Mouse (Mus musculus) ES-E14 (cell line): ENCODE results near the gene Eif3l.

Experiments used
- HCFC1 ChIP-seq: IDR thresholded peaks from 2 replicates; pipeline ENCODE4 v1.6.1; 2012; ENCODE audit warnings: low read length, inconsistent platforms, borderline replicate concordance; ENCODE audit not compliant: insufficient read depth
- ZC3H11A ChIP-seq: IDR thresholded peaks from 2 replicates; pipeline ENCODE4 v1.6.1; 2012; ENCODE audit warnings: low read depth, mild to moderate bottlenecking, inconsistent platforms, low read length, borderline replicate concordance

DNA sequence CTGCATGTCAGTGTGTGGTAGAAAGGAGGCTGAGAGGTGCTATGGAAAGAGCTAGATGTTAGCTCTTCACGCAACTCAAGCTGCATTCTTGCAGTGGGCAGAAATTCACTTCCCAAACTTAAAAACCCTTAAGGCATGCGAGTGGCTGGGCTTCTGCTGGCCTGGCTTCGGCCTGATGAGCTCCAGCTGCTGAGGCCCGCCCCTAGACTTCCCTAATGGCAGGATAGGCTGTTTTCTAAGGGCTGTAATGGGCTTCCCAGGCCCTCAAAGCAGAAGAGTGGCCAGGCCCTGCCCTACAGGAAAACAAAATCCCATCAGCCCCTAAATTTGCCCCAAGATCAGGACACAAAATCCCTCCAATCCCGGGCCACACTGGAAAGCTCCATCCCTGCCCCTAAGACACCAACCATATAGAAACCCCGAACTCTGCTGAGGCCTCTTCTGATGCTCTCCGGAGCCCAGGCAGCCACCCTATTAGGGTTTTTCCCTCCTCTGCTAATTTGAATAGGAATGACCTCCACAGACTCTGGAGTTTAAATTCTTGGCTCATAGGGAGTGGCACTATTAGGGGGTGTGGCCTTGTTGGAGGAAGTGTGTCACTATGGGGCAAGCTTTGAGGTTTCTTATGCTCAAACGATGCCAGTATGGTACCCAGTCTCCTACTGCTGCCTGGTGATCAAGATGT, 9.8 kb upstream of the Eif3l start:
- TF ChIP-seq ZC3H11A (no peak), HCFC1 (no peak)
